Mouse (Mus musculus): ENCODE data around the gene Bhmt2.
A peak's percentile ranks its signal among the peaks of the same experiment; 100 is the strongest.

Bhmt2 gene

GRCm38 (mm10) chr13:93674131-93674561 is at the start of gene Bhmt2, which contains the start of gene Dmgdh:
Bhmt2 (minus strand) TSS chr13:93674302.
Dmgdh (plus strand) TSS chr13:93674433.
- ATAC-seq (ENCODE audit: insufficient number of reproducible peaks, low FRiP score, low TSS enrichment) = no peak

GRCm38 (mm10) chr13:93723455-93723854 is 49.4 kb upstream of the Bhmt2 start:
- no peak for ATAC-seq (ENCODE audit: insufficient number of reproducible peaks, low FRiP score, low TSS enrichment)

- no peak for ATAC-seq (ENCODE audit: insufficient number of reproducible peaks, low FRiP score, low TSS enrichment)
These were observed 47.8 kb upstream of the Bhmt2 start for GRCm38 (mm10) chr13:93721916-93722315.

GRCm38 (mm10) chr13:93718948-93719347 is 44.8 kb upstream of the Bhmt2 start:
- ATAC-seq (ENCODE audit: insufficient number of reproducible peaks, low FRiP score, low TSS enrichment) = 0 out of 2 replicates have a peak, but pooled peaks have one; percentile 28

- no peak for ATAC-seq (ENCODE audit: insufficient number of reproducible peaks, low FRiP score, low TSS enrichment)
These were observed 43.0 kb upstream of the Bhmt2 start for GRCm38 (mm10) chr13:93717113-93717512.

GRCm38 (mm10) chr13:93713826-93714225 is 39.7 kb upstream of the Bhmt2 start:
- ATAC-seq (ENCODE audit: insufficient number of reproducible peaks, low FRiP score, low TSS enrichment) = no peak

GRCm38 (mm10) chr13:93712362-93712761 is 38.3 kb upstream of the Bhmt2 start:
- no peak for ATAC-seq (ENCODE audit: insufficient number of reproducible peaks, low FRiP score, low TSS enrichment)

- ATAC-seq (ENCODE audit: insufficient number of reproducible peaks, low FRiP score, low TSS enrichment) = no peak
These were observed 37.1 kb upstream of the Bhmt2 start for GRCm38 (mm10) chr13:93711226-93711625.

- ATAC-seq (ENCODE audit: insufficient number of reproducible peaks, low FRiP score, low TSS enrichment) = no peak
These were observed 36.2 kb upstream of the Bhmt2 start for GRCm38 (mm10) chr13:93710325-93710724.

- ATAC-seq (ENCODE audit: insufficient number of reproducible peaks, low FRiP score, low TSS enrichment) = no peak
These were observed 33.2 kb upstream of the Bhmt2 start for GRCm38 (mm10) chr13:93707271-93707670.

GRCm38 (mm10) chr13:93705697-93706096 is 31.6 kb upstream of the Bhmt2 start:
- ATAC-seq (ENCODE audit: insufficient number of reproducible peaks, low FRiP score, low TSS enrichment) = no peak

GRCm38 (mm10) chr13:93698866-93699265 is 24.8 kb upstream of the Bhmt2 start:
- no peak for ATAC-seq (ENCODE audit: insufficient number of reproducible peaks, low FRiP score, low TSS enrichment)

- no peak for ATAC-seq (ENCODE audit: insufficient number of reproducible peaks, low FRiP score, low TSS enrichment)
These were observed 16.7 kb upstream of the Bhmt2 start for GRCm38 (mm10) chr13:93690821-93691220.

GRCm38 (mm10) chr13:93689566-93689965 is 15.5 kb upstream of the Bhmt2 start:
- no peak for ATAC-seq (ENCODE audit: insufficient number of reproducible peaks, low FRiP score, low TSS enrichment)

- ATAC-seq (ENCODE audit: insufficient number of reproducible peaks, low FRiP score, low TSS enrichment) = no peak
These were observed 13.2 kb upstream of the Bhmt2 start for GRCm38 (mm10) chr13:93687321-93687720.

GRCm38 (mm10) chr13:93685226-93685625 is 11.1 kb upstream of the Bhmt2 start:
- ATAC-seq (ENCODE audit: insufficient number of reproducible peaks, low FRiP score, low TSS enrichment) = no peak

- no peak for ATAC-seq (ENCODE audit: insufficient number of reproducible peaks, low FRiP score, low TSS enrichment)
These were observed 9.2 kb upstream of the Bhmt2 start for GRCm38 (mm10) chr13:93683336-93683735.

- no peak for ATAC-seq (ENCODE audit: insufficient number of reproducible peaks, low FRiP score, low TSS enrichment)
These were observed 2.8 kb upstream of the Bhmt2 start for GRCm38 (mm10) chr13:93676864-93677263.

GRCm38 (mm10) chr13:93673296-93673695 is 806 bp downstream of the Bhmt2 start:
- no peak for ATAC-seq (ENCODE audit: insufficient number of reproducible peaks, low FRiP score, low TSS enrichment)

GRCm38 (mm10) chr13:93672371-93672770 is 1.7 kb downstream of the Bhmt2 start:
- ATAC-seq (ENCODE audit: insufficient number of reproducible peaks, low FRiP score, low TSS enrichment) = no peak

- no peak for ATAC-seq (ENCODE audit: insufficient number of reproducible peaks, low FRiP score, low TSS enrichment)
These were observed 6.5 kb downstream of the Bhmt2 start for GRCm38 (mm10) chr13:93667586-93667985.

- ATAC-seq (ENCODE audit: insufficient number of reproducible peaks, low FRiP score, low TSS enrichment) = 0 out of 2 replicates have a peak, but pooled peaks have one; percentile 40
These were observed 16.2 kb downstream of the Bhmt2 start for GRCm38 (mm10) chr13:93657941-93658340.

GRCm38 (mm10) chr13:93653382-93653781 is 20.7 kb downstream of the Bhmt2 start:
- ATAC-seq (ENCODE audit: insufficient number of reproducible peaks, low FRiP score, low TSS enrichment) = no peak

All from cerebellum, adult (tissue).